In the genomic region with DNA sequence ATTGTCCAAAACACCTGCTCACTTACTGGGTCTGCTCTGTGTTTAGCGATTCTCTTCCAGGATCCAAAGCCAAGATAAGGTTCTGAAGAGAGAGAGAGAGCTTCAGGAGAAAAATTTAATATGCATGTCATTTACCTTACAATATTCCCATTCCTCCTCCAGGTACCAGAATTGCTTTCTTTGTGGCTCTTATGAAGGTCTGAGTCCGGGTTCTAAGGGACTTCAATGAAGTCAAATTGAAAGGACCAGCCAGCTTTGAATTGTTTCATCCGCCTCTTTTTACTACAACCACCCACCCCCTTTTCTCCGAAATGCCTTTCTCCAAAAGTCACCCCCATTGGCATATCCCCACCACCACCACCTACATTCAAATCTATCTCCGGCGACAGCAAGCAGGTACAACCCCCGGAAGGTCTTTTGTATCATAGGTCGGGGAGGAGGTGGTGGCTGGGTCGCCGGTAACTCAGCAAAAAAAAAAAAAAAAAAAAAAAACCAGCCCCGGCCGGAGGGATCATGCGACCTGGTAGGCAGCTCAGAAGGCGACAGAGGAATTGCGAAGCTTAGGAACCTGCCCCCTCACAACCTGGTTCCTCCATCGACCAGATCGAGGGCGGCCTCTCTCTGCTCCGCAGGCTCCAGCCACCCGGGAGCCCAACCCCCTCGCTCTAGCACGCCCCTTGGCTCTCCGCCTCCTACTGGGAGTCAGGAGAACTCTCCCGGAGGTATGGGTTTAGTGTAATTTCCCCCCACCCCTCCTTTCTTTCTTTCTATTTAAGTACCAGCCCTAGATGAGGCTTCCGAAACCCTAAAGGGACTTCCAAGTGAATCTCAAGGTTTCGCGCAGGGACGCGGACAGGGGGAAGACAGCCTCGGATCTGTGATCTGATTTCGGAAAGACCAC, we compare ENCODE assay signal across 8 mouse cellular contexts. TPM values are rescaled to one million over a fixed set of nuclear protein-coding genes. Genes with fewer than 3 reads are reported as not detected.
A peak's percentile ranks its signal among the peaks of the same experiment; 100 is the strongest.
DNase-seq lines count a peak whose midpoint lies in the region; ATAC-seq lines count a peak whose summit lies in the region.

No protein-coding gene starts in this region.

- peak overlapping the region; percentile 97 for H3K27ac ChIP-seq in hindbrain, embryonic 15.5 days (replicated peaks)

- peak; percentile 72 for DNase-seq in WW6 (ENCODE audit: low read depth, low spot score)
- peak; percentile 81 to 84 for DNase-seq in cerebellum, postnatal 36 days
- DNase-seq in frontal cortex, postnatal 36 days (ENCODE audit: low spot score in 2 of 2) = peak; percentile 78 to 88
- DNase-seq in left cerebral cortex, adult 11 months (ENCODE audit: low spot score) = peak; percentile 80
- peak; percentile 95 for DNase-seq in lung, postnatal 4 days
- DNase-seq in retina, postnatal 1 day = peak; percentile 93
- DNase-seq in thymus, postnatal 4 days = peak; percentile 89

- H3K4me3 ChIP-seq in hindbrain, embryonic 15.5 days = peak overlapping the region; percentile 71

- WGBS in hindbrain, embryonic 15.5 days = 1% methylated on average over 31 of the region's 31 CpGs

- H3K4me2 ChIP-seq in hindbrain, embryonic 15.5 days = peak overlapping the region; percentile 80

- H3K9me3 ChIP-seq in hindbrain, embryonic 15.5 days = no peaks in the 10 kb centered on the region

- peaks cover 44% of the 10 kb centered on the region for H3K4me1 ChIP-seq in hindbrain, embryonic 15.5 days (replicated peaks)

- H3K9ac ChIP-seq in hindbrain, embryonic 15.5 days = peak overlapping the region; percentile 81

- ATAC-seq in hindbrain, embryonic 15.5 days (ENCODE audit: low FRiP score, low read depth) = peak; percentile 80

- H3K27me3 ChIP-seq in hindbrain, embryonic 15.5 days = no peaks in the 10 kb centered on the region

- H3K36me3 ChIP-seq in hindbrain, embryonic 15.5 days = no peaks in the 10 kb centered on the region

RNA-seq across cellular contexts. Expression of a gene that starts 1.3 kb away (rescaled TPM):
- polyA plus RNA-seq in hindbrain, embryonic 15.5 days (2015; fragmentation: Nextera tagmentation; extraction: Ambion mirVana) = 145 and 155 TPM in 2 replicates

RNA-seq across cellular contexts. Expression of a gene that starts 17.5 kb away (rescaled TPM):
- polyA plus RNA-seq in hindbrain, embryonic 15.5 days (2015; fragmentation: Nextera tagmentation; extraction: Ambion mirVana) = 17.4 and 22.3 TPM in 2 replicates

Comparison
In these comparisons a context has a peak if more than half of its experiments do, and no peak if none do; other contexts are left out.
1. Peak in every context shown above with its lines: DNase-seq, ATAC-seq, H3K4me3 ChIP-seq and H3K27ac ChIP-seq.